Mouse (Mus musculus) thymus, postnatal 10 days (tissue): Measurements from ENCODE around the gene Tmco4.

Experiments used
- DNase-seq, 2 experiments: peaks; one replicate each; pipeline ENCODE4 v3.0.0; 2021; ENCODE audit warnings: low spot score in 2 of 2

The Tmco4 gene

DNA sequence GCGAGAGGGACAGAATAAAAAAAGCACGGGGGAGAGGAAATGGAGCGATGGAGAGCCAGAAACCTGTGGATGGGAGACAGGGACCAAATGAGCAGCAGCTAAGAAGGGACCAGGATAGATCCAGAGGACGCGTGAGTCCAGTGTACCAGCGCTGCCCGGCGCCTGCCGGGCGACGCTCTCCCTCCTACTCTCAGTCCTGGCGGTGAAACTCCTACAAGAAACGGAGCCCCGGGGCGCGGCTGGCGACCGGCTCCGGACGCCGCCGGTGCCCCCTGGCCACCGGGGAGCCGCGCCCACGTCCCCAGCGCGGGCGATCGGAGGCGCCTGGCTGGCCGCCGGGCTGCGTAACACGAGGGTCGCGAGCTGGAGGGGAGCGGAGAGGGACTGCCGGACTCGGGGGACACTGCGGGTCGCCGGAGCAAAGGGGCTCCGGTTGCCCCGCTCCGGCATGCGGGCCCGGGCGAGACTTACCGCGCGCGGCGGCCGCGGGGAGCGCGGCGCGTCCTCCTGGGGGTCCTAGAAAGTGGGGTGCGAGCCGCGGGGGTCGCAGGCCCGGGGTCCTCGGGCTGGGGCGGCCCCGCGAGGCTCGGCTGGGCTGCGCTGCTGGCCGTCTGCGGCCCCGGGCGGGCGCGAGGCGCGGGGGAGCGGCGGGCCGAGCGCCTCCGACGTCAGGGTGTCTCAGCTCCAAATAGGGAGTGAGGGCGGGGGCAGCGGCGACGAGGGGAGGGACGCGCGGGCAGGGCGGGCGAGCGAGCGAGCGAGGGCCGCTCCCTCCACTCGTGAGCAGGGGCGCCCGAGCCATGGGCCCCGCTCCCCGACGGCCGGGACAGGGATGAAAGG, 119.9 kb downstream of the Tmco4 start, which contains the start of gene Nbl1:
Nbl1 (minus strand) TSS at position 638 of the 840 bp plus-strand sequence.
- no peak for DNase-seq

DNA sequence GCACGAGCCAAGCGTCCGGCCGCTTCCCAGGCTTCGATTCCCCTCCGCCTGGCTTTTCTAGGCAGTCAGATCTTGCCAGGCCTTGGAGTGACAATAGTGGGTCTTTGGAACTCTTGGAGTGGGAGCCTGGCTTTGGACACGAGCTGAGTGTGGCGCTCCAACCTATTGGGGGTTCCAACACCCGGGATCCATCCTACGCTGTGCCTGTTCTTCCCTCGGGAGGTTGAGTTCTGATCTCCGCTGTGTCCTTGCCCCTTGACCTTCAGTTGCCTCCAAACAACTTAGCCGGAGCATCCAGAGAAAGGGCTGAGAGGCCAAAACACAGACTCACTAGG, 120.5 kb downstream of the Tmco4 start:
- DNase-seq = no peak

GRCm38 (mm10) chr4:139095406-139095805, 122.7 kb downstream of the Tmco4 start:
- no peak for DNase-seq

- no peak for DNase-seq
These were observed 123.5 kb downstream of the Tmco4 start for GRCm38 (mm10) chr4:139096201-139096600.

DNA sequence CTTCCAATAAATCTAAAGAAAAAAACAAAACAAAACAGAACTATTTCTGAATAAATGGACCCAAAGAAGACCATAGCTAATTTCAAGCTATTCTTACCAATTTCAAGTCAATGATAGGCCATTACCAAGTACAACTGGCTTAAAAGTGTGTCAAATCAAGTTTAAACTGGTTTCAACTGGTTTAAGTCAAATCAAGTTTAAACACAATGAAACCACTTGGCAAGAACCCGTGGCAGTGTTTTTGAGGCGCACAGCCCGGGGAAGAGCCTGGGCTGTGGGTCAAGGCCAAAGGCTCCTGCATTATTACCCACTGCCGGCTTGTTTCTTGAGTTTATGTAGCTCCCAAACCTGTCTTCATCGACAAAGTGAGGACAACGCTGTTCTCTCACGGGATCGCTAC, 127.6 kb downstream of the Tmco4 start:
- no peak for DNase-seq

GRCm38 (mm10) chr4:139101546-139101945, 128.9 kb downstream of the Tmco4 start:
- DNase-seq = no peak

- no peak for DNase-seq
These were observed 132.8 kb downstream of the Tmco4 start for GRCm38 (mm10) chr4:139105453-139105852.
